Mouse (Mus musculus) cerebellum, adult 2 months (tissue): Measurements from ENCODE around the gene Cd180. TPM values are rescaled to one million over a fixed set of nuclear protein-coding genes. Genes with fewer than 3 reads are reported as not detected.

Experiments used
- DNase-seq, 2 experiments: peaks; one replicate each; pipeline ENCODE4 v3.0.0; 2021
- H3K27ac ChIP-seq: fragments of 200-500 bp; 2 replicates; pipeline ENCODE4 v1.5.1; 2012; ENCODE audit warnings: low read length, control low read depth, inconsistent platforms; ENCODE audit not compliant: insufficient read depth
- H3K27me3 ChIP-seq: fragments of 200-500 bp; 2 replicates; pipeline ENCODE4 v1.6.1; 2012; ENCODE audit warnings: inconsistent platforms, mild to moderate bottlenecking, low read length, moderate library complexity; ENCODE audit not compliant: control insufficient read depth, insufficient read depth
- H3K4me1 ChIP-seq: fragments of 200-500 bp; 2 replicates; pipeline ENCODE4 v1.6.1; 2011; ENCODE audit warnings: low read length; ENCODE audit not compliant: control insufficient read depth, insufficient read depth
- H3K4me3 ChIP-seq: fragments of 200-500 bp; replicated peaks from 2 replicates; pipeline ENCODE3; 2011; ENCODE audit warnings: mild to moderate bottlenecking, low read depth, low read length, control low read depth; ENCODE audit not compliant: insufficient read depth
- CTCF ChIP-seq: fragments of 200-500 bp; IDR thresholded peaks from 2 replicates; pipeline ENCODE4 v1.5.1; 2011; ENCODE audit warnings: low read depth, mild to moderate bottlenecking, control low read depth, low read length, moderate library complexity, borderline replicate concordance; ENCODE audit not compliant: insufficient read depth
- POLR2A ChIP-seq: fragments of 200-500 bp; IDR thresholded peaks from 2 replicates; pipeline ENCODE4 v1.6.1; 2011; ENCODE audit warnings: low read length, control low read depth, borderline replicate concordance; ENCODE audit not compliant: insufficient read depth
- WGBS: fragments of 180-500 bp; shearing (Covaris S2); methylation state at CpG from one replicate; pipeline ENCODE4 v1.1.7; 2018; 5-methylcytosine and 5-hydroxymethylcytosine counted together
- polyA plus RNA-seq: library from polyadenylated mRNA; depleted of rRNA; stranded (reverse); fragments of >200 nt; gene quantifications from 2 replicates; pipeline ENCODE4 v1.2.3, GENCODE M21; 2012

Cd180 gene
- polyA plus RNA-seq, 1 experiment: 0.65 TPM

- Histone ChIP-seq H3K27me3 (no peaks in the 10 kb centered on the region), H3K4me3 (no peak overlapping the region), H3K4me1 (no peaks in the 10 kb centered on the region), H3K27ac (no peak overlapping the region)
- 27% methylated on average over 11 of the region's 11 CpGs for WGBS
- TF ChIP-seq POLR2A: no peak
- no peak for TF ChIP-seq CTCF
- no peak for DNase-seq
These were observed 71.9 kb downstream of the Cd180 start for GRCm38 (mm10) chr13:102765216-102765615.

GRCm38 (mm10) chr13:102767110-102767509 is 73.8 kb downstream of the Cd180 start:
- H3K27ac ChIP-seq: no peak overlapping the region
- TF ChIP-seq POLR2A: no peak
- TF ChIP-seq CTCF: no peak

GRCm38 (mm10) chr13:102768512-102768911 is 75.2 kb downstream of the Cd180 start:
- no peak for TF ChIP-seq POLR2A
- TF ChIP-seq CTCF: no peak
- no peak for DNase-seq
- no peaks in the 10 kb centered on the region for H3K4me1 ChIP-seq
- H3K4me3 ChIP-seq: no peak overlapping the region
- H3K27ac ChIP-seq: no peak overlapping the region
- no peaks in the 10 kb centered on the region for H3K27me3 ChIP-seq
- 88% methylated on average over 11 of the region's 11 CpGs for WGBS

More at GRCm38 (mm10) chr13:102767110-102767509, 73.8 kb downstream of the Cd180 start:
- H3K4me3 ChIP-seq: no peak overlapping the region
- 88% methylated on average over 7 of the region's 7 CpGs for WGBS
- no peak for DNase-seq
- no peaks in the 10 kb centered on the region for H3K27me3 ChIP-seq
- no peaks in the 10 kb centered on the region for H3K4me1 ChIP-seq

GRCm38 (mm10) chr13:102770194-102770593 is 76.8 kb downstream of the Cd180 start:
- no peaks in the 10 kb centered on the region for H3K27me3 ChIP-seq
- DNase-seq: no peak
- no peaks in the 10 kb centered on the region for H3K4me1 ChIP-seq
- 92% methylated on average over 8 of the region's 8 CpGs for WGBS
- H3K27ac ChIP-seq: no peak overlapping the region
- TF ChIP-seq POLR2A (no peak), CTCF (no peak)
- no peak overlapping the region for H3K4me3 ChIP-seq

DNA sequence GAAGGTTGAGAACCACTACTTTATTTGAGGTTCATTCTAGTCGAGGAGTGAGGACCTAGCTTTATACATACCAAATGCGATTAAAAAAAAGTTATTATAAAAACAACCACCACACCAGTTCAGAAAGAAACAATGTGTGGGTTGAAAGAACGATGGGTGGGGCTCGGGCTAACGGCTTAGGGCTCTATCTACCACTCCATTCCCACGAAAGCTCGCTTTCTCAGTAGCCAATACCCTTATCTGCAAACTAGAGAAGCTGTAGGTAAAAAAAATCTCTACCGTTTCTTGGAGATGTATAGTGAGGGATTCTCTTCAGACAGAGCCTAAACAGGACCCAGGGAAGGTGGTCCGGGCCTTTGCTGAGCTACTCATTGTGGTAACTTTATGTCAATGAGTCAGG is 79.8 kb downstream of the Cd180 start:
- H3K27ac ChIP-seq: no peak overlapping the region
- H3K4me1 ChIP-seq: no peaks in the 10 kb centered on the region
- WGBS: 91% methylated on average over 9 of the region's 9 CpGs
- H3K4me3 ChIP-seq: no peak overlapping the region
- DNase-seq: no peak
- TF ChIP-seq CTCF (no peak), POLR2A (no peak)
- no peaks in the 10 kb centered on the region for H3K27me3 ChIP-seq

- WGBS: 64% methylated on average over 7 of the region's 7 CpGs
- Histone ChIP-seq H3K4me1 (no peaks in the 10 kb centered on the region), H3K4me3 (no peak overlapping the region), H3K27me3 (no peaks in the 10 kb centered on the region), H3K27ac (no peak overlapping the region)
- no peak for DNase-seq
- TF ChIP-seq POLR2A (no peak), CTCF (no peak)
These were observed 81.4 kb downstream of the Cd180 start for GRCm38 (mm10) chr13:102774786-102775201.

DNA sequence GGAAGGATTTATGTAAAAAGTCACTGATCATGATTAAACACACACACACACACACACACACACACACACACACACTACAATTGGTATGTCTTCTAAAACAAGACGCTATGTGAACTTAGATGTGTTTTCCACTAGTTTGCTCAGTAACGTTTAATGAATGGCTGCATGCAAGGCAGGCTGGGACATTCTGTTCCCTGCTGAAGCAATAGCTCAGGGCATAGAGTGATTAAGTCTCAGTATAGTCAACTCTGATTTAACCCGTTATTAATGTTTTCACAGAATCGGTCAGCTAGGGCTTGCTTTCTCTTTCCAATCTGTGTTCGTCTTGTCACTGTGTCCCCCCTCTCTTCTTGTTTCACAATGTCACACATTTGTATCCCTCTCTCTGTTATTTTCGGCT is 82.1 kb downstream of the Cd180 start:
- Histone ChIP-seq H3K4me1 (no peaks in the 10 kb centered on the region), H3K27me3 (no peaks in the 10 kb centered on the region), H3K4me3 (no peak overlapping the region), H3K27ac (no peak overlapping the region)
- TF ChIP-seq CTCF (no peak), POLR2A (no peak)
- WGBS: 90% methylated on average over 6 of the region's 6 CpGs
- no peak for DNase-seq

GRCm38 (mm10) chr13:102778859-102779258 is 85.5 kb downstream of the Cd180 start:
- DNase-seq: no peak
- H3K4me3 ChIP-seq: no peak overlapping the region
- TF ChIP-seq POLR2A (no peak), CTCF (no peak)
- H3K27ac ChIP-seq: no peak overlapping the region
- H3K27me3 ChIP-seq: no peaks in the 10 kb centered on the region
- no peaks in the 10 kb centered on the region for H3K4me1 ChIP-seq
- WGBS: 97% methylated on average over 3 of the region's 3 CpGs
